Mouse (Mus musculus) liver, embryonic 13.5 days (tissue): Measurements from ENCODE around the gene Fam102b. TPM values are rescaled to one million over a fixed set of nuclear protein-coding genes. Genes with fewer than 3 reads are reported as not detected.

Experiments
- microRNA-seq: library from miRNA; unstranded; fragments of <30 nt; microRNA quantifications from one replicate; pipeline ENCODE4, GENCODE M21; 2016
- polyA plus RNA-seq: library from polyadenylated mRNA; unstranded; fragments of >200 nt; fragmentation: Nextera tagmentation; extraction: Ambion mirVana; gene quantifications from 2 replicates; pipeline ENCODE4 v1.2.1, GENCODE M21; 2015

Gene Fam102b
- polyA plus RNA-seq, 1 experiment from 2014 or later = 1.9 TPM

Small RNAs within 50 kb of the gene (microRNA-seq; reads per million reads assigned to microRNA genes)
- gene Gm44384 = not detected

Other genes with a start within 250 kb of the Fam102b start
- 19.0 and 24.6 TPM in 2 replicates for gene Stxbp3, start 187.1 kb downstream of the Fam102b start, polyA plus RNA-seq
- gene Fndc7, start 137.6 kb downstream of the Fam102b start, polyA plus RNA-seq = 0.05 TPM in 1 of 2 replicates, not detected in the other
- 37.9 and 52.9 TPM in 2 replicates for gene Prpf38b, start 115.9 kb downstream of the Fam102b start, polyA plus RNA-seq
- gene Henmt1, start 87.7 kb downstream of the Fam102b start, polyA plus RNA-seq = 0.08 TPM in 1 of 2 replicates, not detected in the other
- gene Gm9857, start 87.2 kb downstream of the Fam102b start, polyA plus RNA-seq = not detected in 2 replicates
- gene Slc25a54, start 52.9 kb upstream of the Fam102b start, polyA plus RNA-seq = not detected in 2 replicates
- 4.9 and 5.9 TPM in 2 replicates for gene Slc25a24, start 95.5 kb upstream of the Fam102b start, polyA plus RNA-seq